25 mouse cellular contexts compared by ENCODE assay signal in genomic region chr8:91290576-91290975, GRCm38 (mm10). TPM values are rescaled to one million over a fixed set of nuclear protein-coding genes. Genes with fewer than 3 reads are reported as not detected.
A peak's percentile ranks its signal among the peaks of the same experiment; 100 is the strongest.
DNase-seq lines count a peak whose midpoint lies in the region; ATAC-seq lines count a peak whose summit lies in the region.
"Had no signal": no experiment of that assay in that cellular context is flagged by ENCODE, and none has a peak within 500 bp of the region (broad histone marks: within the 10 kb centered on the region; RNA-seq: fewer than 3 reads in every experiment).

No protein-coding gene starts in this region.

- H3K9me3 ChIP-seq in lung, embryonic 16.5 days (ENCODE audit: control insufficient read depth, low read length): no peaks in the 10 kb centered on the region
- H3K9me3 ChIP-seq: G1E; intestine, embryonic 15.5 days; limb, embryonic 15.5 days; megakaryocyte, embryonic 14.5 days; midbrain, embryonic 13.5 days had no signal

- H3K36me3 ChIP-seq in lung, embryonic 16.5 days (ENCODE audit: control insufficient read depth, insufficient read depth, low read length): no peaks in the 10 kb centered on the region
- H3K36me3 ChIP-seq: intestine, embryonic 15.5 days; limb, embryonic 15.5 days had no signal

- H3K27ac ChIP-seq in lung, embryonic 16.5 days (ENCODE audit: low read length): no peak overlapping the region
- H3K27ac ChIP-seq: intestine, embryonic 15.5 days; layer of hippocampus, adult 2 months; midbrain, embryonic 13.5 days had no signal

- no peaks in the 10 kb centered on the region for H3K27me3 ChIP-seq in lung, embryonic 16.5 days (ENCODE audit: control insufficient read depth, insufficient read depth, low read depth, low read length)
- H3K27me3 ChIP-seq: CH12.LX; intestine, embryonic 15.5 days; limb, embryonic 15.5 days; megakaryocyte, embryonic 14.5 days; midbrain, embryonic 13.5 days; Patski had no signal

- 52% methylated on average over 4 of the region's 4 CpGs for WGBS in lung, embryonic 16.5 days

- H3K4me3 ChIP-seq in lung, embryonic 16.5 days (ENCODE audit: low read length): no peak overlapping the region
- H3K4me3 ChIP-seq: gastrocnemius, adult 2 months; intestine, embryonic 15.5 days; layer of hippocampus, adult 2 months; limb, embryonic 15.5 days; megakaryocyte, embryonic 14.5 days; midbrain, embryonic 13.5 days had no signal

- intact Hi-C loops in heart, postnatal 25 days (cut with DNase I): no loop called here
- intact Hi-C loops in left cerebral cortex, postnatal 14 days (cut with DNase I): no loop called here

- H3K9ac ChIP-seq in lung, embryonic 16.5 days (ENCODE audit: low read length): no peak overlapping the region
- H3K9ac ChIP-seq: intestine, embryonic 15.5 days; limb, embryonic 15.5 days; midbrain, embryonic 13.5 days had no signal

- H3K4me2 ChIP-seq in lung, embryonic 16.5 days (ENCODE audit: low read depth, low read length): no peak overlapping the region
- H3K4me2 ChIP-seq: intestine, embryonic 15.5 days; limb, embryonic 15.5 days; midbrain, embryonic 13.5 days had no signal

- peaks cover 11% of the 10 kb centered on the region; the same call in 1 of the 2 replicates for H3K4me1 ChIP-seq in lung, embryonic 16.5 days (replicated peaks; ENCODE audit: control insufficient read depth, insufficient read depth, low read length)
- H3K4me1 ChIP-seq: intestine, embryonic 15.5 days; midbrain, embryonic 13.5 days had no signal

- peak; percentile 17 to 30 for DNase-seq in heart, adult 9 months (ENCODE audit: low spot score in 2 of 2)
- no peak for DNase-seq in heart, postnatal 25 days (ENCODE audit: low spot score)
- DNase-seq in lung, adult 18-20 months: no peak
- peak; percentile 63 for DNase-seq in lung, postnatal 10 days
- no peak for DNase-seq in right cerebral cortex, postnatal 4 days
- DNase-seq in left cerebral cortex, postnatal 14 days (ENCODE audit: low spot score in 2 of 2): no peak
- DNase-seq: adrenal gland, adult 2 months; B cell, adult 2 months; cerebellum, adult 11 months; cerebellum, adult 9-11 months; gastrocnemius, adult 2 months; kidney, postnatal 25 days; layer of hippocampus, postnatal 36 days; spleen, adult 18-20 months; thymus, postnatal 14 days had no signal

- ATAC-seq in lung, embryonic 16.5 days (ENCODE audit: low read depth): peak; percentile 82
- ATAC-seq: hindbrain, embryonic 16.5 days; intestine, embryonic 15.5 days; midbrain, embryonic 13.5 days; Patski had no signal

RNA-seq across cellular contexts. Expression of gene Rpgrip1l, which starts 22.5 kb away (rescaled TPM):
- 1 to 10 TPM; 3.8 to 5.1 TPM for total RNA-seq in heart, postnatal 25 days (2021)
- 11.0 and 12.9 TPM in 2 replicates for polyA plus RNA-seq in lung, embryonic 16.5 days (2015; fragmentation: Nextera tagmentation; extraction: Ambion mirVana)
- 10 to 100 TPM; 25.9 to 26.1 TPM for total RNA-seq in left cerebral cortex, postnatal 14 days (2021)

RNA-seq across cellular contexts. Expression of gene Fto, which starts 22.7 kb away (rescaled TPM):
- 10 to 100 TPM; 65.9 to 67.1 TPM for total RNA-seq in heart, postnatal 25 days (2021)
- polyA plus RNA-seq in lung, embryonic 16.5 days (2015; fragmentation: Nextera tagmentation; extraction: Ambion mirVana): 89.2 and 97.2 TPM in 2 replicates
- 100 to 1,000 TPM; 120 to 123 TPM for total RNA-seq in left cerebral cortex, postnatal 14 days (2021)

Comparison
In these comparisons a context has a peak if more than half of its experiments do, and no peak if none do; other contexts are left out.
1. DNase-seq: peak in heart, adult 9 months (2 of 2) and lung, postnatal 10 days (single experiment); none in heart, postnatal 25 days (single experiment), lung, adult 18-20 months (0 of 2), right cerebral cortex, postnatal 4 days (single experiment) and left cerebral cortex, postnatal 14 days (0 of 2).
2. RNA of gene Rpgrip1l, which starts 22.5 kb away (total RNA-seq): 25.9 to 26.1 TPM in left cerebral cortex, postnatal 14 days; 3.8 to 5.1 TPM in heart, postnatal 25 days; every median in the first group is over 4 times any median in the second.